Mouse (Mus musculus): ENCODE data around the gene Opa1.
A peak's percentile ranks its signal among the peaks of the same experiment; 100 is the strongest.

Gene Opa1

DNA sequence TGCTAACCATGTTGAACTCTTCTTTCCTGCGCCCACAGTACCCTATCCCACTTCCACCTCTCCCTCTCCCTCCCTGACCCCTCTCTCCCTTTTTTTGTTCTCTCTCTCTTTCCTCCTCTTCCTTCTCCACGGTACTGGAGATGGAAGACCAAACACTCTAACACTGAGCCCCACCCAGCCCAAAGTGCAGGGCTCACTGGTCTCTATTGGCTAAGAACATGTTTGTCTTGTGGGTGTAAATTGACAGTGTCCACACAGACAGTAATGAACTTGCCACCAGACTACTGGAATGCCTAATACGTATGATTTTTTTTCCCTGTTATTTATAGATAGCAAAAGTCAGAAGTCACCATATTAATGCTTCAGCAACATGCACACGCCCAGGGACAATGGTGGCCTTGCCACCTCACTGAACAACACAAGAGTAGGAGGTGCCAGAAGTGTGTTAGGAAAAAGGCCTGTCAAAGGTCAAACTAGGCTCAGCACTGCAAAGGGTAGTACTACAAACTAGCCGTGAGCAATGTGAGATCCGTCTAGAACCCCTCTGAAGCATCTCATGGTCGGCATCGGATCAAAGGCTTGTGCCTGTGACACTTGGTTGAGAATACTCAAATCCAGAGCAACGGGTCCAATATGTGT is 77.2 kb downstream of the Opa1 start:
- peak; percentile 22 for DNase-seq (ENCODE audit: low read depth, low spot score)

GRCm38 (mm10) chr16:29656901-29657300 is 77.8 kb downstream of the Opa1 start:
- peak; percentile 33 for DNase-seq (ENCODE audit: low read depth, low spot score)

GRCm38 (mm10) chr16:29657650-29658548 is 78.8 kb downstream of the Opa1 start:
- peak; percentile 85 for DNase-seq (ENCODE audit: low read depth, low spot score)

DNA sequence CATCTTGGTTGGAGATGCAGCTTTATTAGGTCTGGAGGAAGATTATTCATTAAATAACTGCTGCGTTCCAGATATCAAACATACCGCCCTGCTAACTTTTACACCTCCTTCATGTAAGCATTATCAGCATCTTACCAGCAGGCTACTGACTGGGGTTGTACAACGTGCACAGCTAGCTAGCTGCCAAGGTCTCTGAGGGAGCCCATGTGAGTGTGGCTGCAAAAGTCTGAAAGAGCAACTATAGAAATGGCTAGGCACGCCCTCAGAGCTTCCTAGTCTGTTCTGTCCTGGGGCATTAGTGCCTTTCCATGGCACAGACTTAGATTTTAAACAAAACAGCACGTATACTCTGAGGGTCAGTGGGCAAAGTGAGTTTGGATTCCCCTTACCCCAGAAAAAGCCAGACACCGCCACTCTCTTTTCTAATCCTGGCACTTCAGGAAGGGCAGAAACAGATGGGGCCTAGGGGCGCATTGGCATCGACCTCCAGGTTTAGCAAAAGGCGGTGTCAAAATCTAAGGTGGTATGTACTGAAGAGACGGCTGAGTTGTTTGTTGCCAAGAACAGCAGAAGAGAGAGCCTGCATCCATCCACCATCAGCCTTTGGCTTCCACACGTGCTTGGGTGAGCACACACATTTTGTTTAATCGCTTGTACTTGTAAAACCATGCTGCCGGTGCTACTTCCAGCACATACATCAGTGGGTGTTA is 80.1 kb downstream of the Opa1 start:
- DNase-seq (ENCODE audit: low read depth, low spot score), result peak; percentile 21

DNA sequence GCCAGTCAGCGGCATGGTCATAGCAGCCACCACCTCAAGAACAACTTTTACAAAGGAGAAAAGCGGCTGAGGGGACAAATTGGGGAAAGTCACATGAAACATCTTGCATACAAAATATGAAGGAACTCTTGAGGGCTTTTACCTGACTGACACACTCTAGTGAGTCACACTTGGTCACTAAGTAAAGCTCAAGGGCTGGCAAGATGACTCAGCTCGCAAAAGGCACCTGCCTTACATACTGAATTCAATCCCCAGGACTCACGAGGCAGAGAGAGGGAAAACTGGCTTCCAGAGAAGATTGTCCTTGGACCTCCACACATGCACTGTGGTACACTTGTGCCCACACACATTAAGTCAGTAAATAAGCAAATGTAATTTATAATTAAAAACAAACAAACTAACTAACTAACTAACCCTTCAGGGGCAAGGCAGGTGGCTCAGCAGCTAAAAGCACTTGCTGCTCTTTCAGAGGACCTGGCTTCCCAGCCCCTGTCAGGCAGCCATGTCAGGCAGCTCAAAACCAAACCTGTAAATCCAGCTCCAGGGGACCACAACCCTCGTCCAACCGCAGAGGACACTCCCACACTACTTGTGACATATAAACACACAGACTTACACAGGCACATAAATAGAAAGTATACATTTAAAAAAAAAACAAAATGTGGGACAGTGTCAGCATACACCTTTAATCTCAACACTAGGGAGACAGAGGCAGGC is 84.1 kb downstream of the Opa1 start:
- no peak for DNase-seq (ENCODE audit: low read depth, low spot score)

DNA sequence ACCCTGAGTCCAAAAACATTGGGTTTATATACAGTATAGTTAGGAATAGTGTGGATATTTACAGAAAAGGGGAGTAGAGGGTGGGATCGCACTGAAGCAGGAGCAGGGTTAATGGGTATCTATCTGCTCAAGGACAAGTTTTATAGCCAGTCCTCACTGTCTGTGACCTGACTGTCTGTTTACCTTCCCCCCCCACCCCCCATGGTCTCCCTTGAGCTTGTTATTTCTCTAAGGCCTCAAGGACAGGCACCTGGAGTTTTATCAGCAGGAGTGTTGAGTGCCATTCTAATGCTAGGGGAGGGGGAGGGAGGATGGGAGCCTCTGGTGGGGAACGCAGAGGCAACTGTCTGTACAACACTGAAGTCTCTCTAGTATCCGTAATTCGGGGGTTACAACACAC is 85.3 kb downstream of the Opa1 start:
- DNase-seq (ENCODE audit: low read depth, low spot score), result peak; percentile 42

GRCm38 (mm10) chr16:29666991-29667701 is 88.0 kb downstream of the Opa1 start:
- DNase-seq (ENCODE audit: low read depth, low spot score), result peak; percentile 34

- DNase-seq (ENCODE audit: low read depth, low spot score), result peak; percentile 25
Observed at GRCm38 (mm10) chr16:29667702-29668061, 88.5 kb downstream of the Opa1 start.

GRCm38 (mm10) chr16:29668451-29668850 is 89.3 kb downstream of the Opa1 start:
- DNase-seq (ENCODE audit: low read depth, low spot score), result no peak

DNA sequence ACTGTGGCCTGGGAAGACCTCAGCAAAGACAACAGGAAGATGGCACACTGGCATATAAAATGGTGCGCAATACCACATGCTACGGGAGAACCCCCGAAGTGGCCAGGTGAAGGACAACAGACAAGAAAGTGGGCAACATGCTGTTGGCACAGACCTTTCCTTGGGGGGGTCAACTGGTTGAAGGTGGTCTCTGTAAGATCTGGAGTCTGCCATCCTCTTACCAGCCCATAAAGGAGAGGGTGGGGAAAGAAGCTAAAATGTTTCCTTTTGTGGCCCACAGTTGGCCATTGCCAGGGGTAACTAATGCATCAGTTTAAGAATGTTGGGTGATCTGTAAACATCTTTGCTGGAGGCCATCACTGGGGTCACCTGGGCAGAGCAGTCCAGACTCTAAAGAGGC is 91.7 kb downstream of the Opa1 start:
- DNase-seq (ENCODE audit: low read depth, low spot score), result no peak

DNA sequence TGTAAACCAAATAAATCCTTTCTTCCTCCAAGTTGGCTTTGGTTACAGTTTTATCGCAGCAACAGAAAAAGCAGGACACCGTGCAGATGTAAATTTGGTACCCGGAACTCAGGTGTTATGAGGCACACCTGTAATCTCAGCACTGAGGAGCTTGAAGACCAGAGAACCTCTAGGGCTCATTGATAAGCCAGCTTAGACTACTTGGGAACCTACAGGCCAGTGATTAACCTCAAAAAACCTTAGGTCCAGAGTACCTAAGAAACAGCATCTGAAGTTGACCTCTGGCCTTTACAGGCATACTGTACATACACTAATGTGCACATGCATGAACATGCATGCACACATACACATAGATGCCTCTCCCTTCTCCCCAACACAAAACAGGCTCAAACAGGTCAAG is 94.1 kb downstream of the Opa1 start:
- no peak for DNase-seq (ENCODE audit: low read depth, low spot score)

GRCm38 (mm10) chr16:29679607-29680006 is 100.5 kb downstream of the Opa1 start:
- peak; percentile 34 for DNase-seq (ENCODE audit: low read depth, low spot score)

GRCm38 (mm10) chr16:29680548-29681175 is 101.5 kb downstream of the Opa1 start:
- no peak for DNase-seq (ENCODE audit: low read depth, low spot score)

- DNase-seq (ENCODE audit: low read depth, low spot score), result peak; percentile 92
Observed at GRCm38 (mm10) chr16:29682555-29683431, 103.7 kb downstream of the Opa1 start.

DNA sequence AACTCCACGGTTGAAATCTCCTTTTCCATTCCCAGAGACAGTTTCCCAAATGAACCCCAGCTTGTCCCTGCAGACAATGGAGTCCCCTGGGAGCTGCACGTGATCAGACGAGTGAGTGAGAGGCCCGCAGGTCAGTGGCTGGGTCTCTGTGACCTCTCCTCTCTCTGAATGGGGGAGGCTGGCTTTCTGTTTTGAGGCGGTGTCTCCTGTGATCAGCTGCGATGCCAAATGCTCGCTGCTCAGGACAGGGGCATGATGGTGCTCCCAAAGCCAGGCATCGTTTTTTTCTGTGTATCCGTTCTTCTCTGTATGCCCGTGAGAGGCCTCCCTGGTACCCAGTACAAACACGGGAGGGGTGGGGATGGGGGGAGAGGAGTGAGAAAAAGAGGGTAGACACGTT is 104.4 kb downstream of the Opa1 start:
- DNase-seq (ENCODE audit: low read depth, low spot score), result peak; percentile 76

DNA sequence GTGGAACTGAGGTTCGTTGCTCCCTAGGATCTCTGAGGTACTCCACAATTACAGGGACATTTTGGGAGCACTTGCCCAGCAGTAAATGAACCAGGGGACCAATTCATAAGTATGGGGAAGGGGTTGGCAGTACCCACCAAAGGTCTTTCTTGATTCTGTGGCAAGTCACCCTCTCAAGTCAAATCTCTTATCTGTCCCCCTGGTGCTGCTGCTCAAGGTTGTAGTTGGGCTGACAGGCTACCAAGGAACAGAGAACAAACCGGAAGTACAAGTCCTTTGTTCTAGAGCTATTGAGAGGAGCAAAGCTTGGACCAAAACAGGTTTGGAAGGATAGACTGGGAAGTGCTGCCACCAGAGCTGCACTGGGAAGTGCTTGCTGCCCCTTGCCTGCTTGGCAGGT is 105.0 kb downstream of the Opa1 start:
- DNase-seq (ENCODE audit: low read depth, low spot score), result peak; percentile 28

- DNase-seq (ENCODE audit: low read depth, low spot score), result peak; percentile 21
Observed at GRCm38 (mm10) chr16:29684641-29685040, 105.5 kb downstream of the Opa1 start.

DNA sequence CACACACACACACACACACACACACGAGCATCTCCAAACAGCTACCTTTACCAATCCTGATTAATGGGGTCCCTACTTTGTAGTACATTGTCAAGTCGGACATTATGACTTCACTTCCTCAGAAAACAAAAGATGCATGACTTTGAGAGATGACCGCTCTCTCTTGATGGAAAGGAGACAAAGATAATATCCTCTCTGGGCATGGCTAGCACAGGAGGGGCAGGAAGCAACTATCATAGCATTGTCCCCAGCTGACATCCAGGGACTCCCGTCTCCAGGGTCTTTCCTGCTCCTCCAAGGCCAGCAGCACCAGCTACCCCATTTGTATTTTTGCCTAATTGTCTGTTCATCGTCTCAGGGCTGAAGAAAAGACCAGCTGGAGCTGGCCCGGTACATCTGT is 107.0 kb downstream of the Opa1 start:
- no peak for DNase-seq (ENCODE audit: low read depth, low spot score)

GRCm38 (mm10) chr16:29687987-29688885 is 109.1 kb downstream of the Opa1 start:
- DNase-seq (ENCODE audit: low read depth, low spot score), result no peak

Measured in ZHBTc4 (cell line).